Mouse (Mus musculus) heart, postnatal 0 days (tissue): ENCODE data around the gene Cltc.

ENCODE experiments used
- CTCF ChIP-seq: IDR thresholded peaks from 2 replicates; pipeline ENCODE4 v1.5.1; 2016; ENCODE audit warnings: antibody characterized with exemption, control low read depth, low read depth
- EP300 ChIP-seq: IDR thresholded peaks from 2 replicates; pipeline ENCODE4 v1.6.1; 2016; ENCODE audit warnings: antibody characterized with exemption, low read depth

DNA sequence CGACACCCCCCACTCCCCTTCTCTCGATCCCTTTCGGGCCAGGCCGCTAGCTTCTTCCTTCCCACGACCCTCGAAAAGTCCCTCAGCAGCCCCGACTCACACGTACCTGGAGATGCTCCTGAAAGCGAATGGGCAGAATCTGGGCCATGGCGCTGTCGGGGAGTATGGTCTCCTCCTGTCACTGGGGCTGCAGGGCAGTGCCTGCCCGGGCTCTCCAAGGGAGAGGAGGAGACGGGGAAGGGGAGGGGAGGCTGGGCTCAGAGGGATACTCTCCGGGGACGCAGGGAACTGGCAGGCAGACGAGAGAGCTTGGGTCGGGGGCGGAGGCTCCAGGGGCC is 254 bp downstream of the Cltc start:
- no peak for TF ChIP-seq CTCF
- no peak for TF ChIP-seq EP300
